Mouse (Mus musculus) left cerebral cortex, postnatal 36 days (tissue): ENCODE data around the gene Klra8. TPM values are rescaled to one million over a fixed set of nuclear protein-coding genes. Genes with fewer than 3 reads are reported as not detected.
"Not testable (repeated sequence)": the region's sequence is repeated elsewhere in the genome, so short reads cannot be mapped to it uniquely, and the experiment has no call there.

Experiments used
- DNase-seq, 2 experiments: peaks; one replicate each; pipeline ENCODE4 v3.0.0; 2021 to 2022; ENCODE audit warnings: low spot score in 2 of 2, mixed read lengths in 1 of 2
- intact Hi-C: fragments of 180-260 bp; cut with DNase I; formaldehyde crosslinking; loops from one replicate; pipeline ENCODE4 v1.15.1; 2025
- total RNA-seq, 2 experiments: library from RNA; stranded (reverse); gene quantifications; 2 replicates each; pipeline ENCODE4 v1.2.3; 2021

The Klra8 gene
- not detected for total RNA-seq

GRCm38 (mm10) chr6:130129798-130130197, at the start of gene Klra8:
Gene Klra8 (minus strand): TSS chr6:130129898.
- DNase-seq, intact Hi-C loops: not testable (repeated sequence)

- DNase-seq, result no peak
- intact Hi-C loops, result no loop called here
Observed at GRCm38 (mm10) chr6:130110485-130110884, 19.2 kb downstream of the Klra8 start.

- DNase-seq, intact Hi-C loops: not testable (repeated sequence)
Observed at GRCm38 (mm10) chr6:130102743-130103142, 27.0 kb downstream of the Klra8 start.

- intact Hi-C loops, result no loop called here
- DNase-seq, result no peak
Observed at GRCm38 (mm10) chr6:130092336-130092948, 37.3 kb downstream of the Klra8 start.

- intact Hi-C loops, result loop anchor here (5.0 kb wide), 1 partner anchor 240 kb away; no protein-coding TSS in a partner anchor
- not testable (repeated sequence) for DNase-seq
Observed at GRCm38 (mm10) chr6:130067171-130067570, 62.5 kb downstream of the Klra8 start, which contains the start of gene Klra4. Gene Klra4 (minus strand): TSS chr6:130067271.

Other genes starting within 250 kb of the Klra8 start
- gene Klra5, start 212.2 kb downstream of the Klra8 start, total RNA-seq, result not detected
- not detected for gene Klra6, start 102.9 kb downstream of the Klra8 start, total RNA-seq
- gene Klra4, start 62.6 kb downstream of the Klra8 start, total RNA-seq, result not detected
- gene Klra9, start 63.2 kb upstream of the Klra8 start, total RNA-seq, result not detected
- not detected for gene Klra7, start 103.4 kb upstream of the Klra8 start, total RNA-seq
- gene Klra10, start 152.0 kb upstream of the Klra8 start, total RNA-seq, result not detected
- gene Klra3, start 207.7 kb upstream of the Klra8 start, total RNA-seq, result not detected